Mouse (Mus musculus) heart, postnatal 0 days (tissue): ENCODE measurements at regions not wholly inside any gene's neighbourhood (a gene's known extent, or its start where the extent isn't known, plus 50 kb on each side); places are given as distances from the start of the nearest gene placed in this dataset.

Experiments
- ATAC-seq: fragments of 200-750 bp; cut with Nextera tagmentation; 2 replicates; pipeline ENCODE4 v1.8.0; 2017; ENCODE audit warnings: low read depth, moderate number of reproducible peaks, moderate library complexity; ENCODE audit not compliant: insufficient read depth
- DNase-seq: peaks from one replicate; pipeline ENCODE4 v3.0.0-alpha.2; 2016; ENCODE audit warnings: low spot score
- H3K27ac ChIP-seq: fragments of 300-500 bp; sonication (generic); 2 replicates; pipeline ENCODE4 v1.5.1; 2014; ENCODE audit warnings: low read depth, mild to moderate bottlenecking
- H3K27me3 ChIP-seq: fragments of 300-500 bp; sonication (generic); 2 replicates; pipeline ENCODE4 v1.6.1; 2014; ENCODE audit warnings: low read length, mixed read lengths; ENCODE audit not compliant: control insufficient read depth, insufficient read depth
- H3K36me3 ChIP-seq: fragments of 300-500 bp; sonication (generic); replicated peaks from 2 replicates; pipeline ENCODE4 v1.6.1; 2014; ENCODE audit warnings: low read length, mixed read lengths; ENCODE audit not compliant: control insufficient read depth, insufficient read depth
- H3K4me1 ChIP-seq: fragments of 300-500 bp; sonication (generic); 2 replicates; pipeline ENCODE4 v1.6.1; 2014; ENCODE audit warnings: antibody characterized with exemption; ENCODE audit not compliant: control insufficient read depth, insufficient read depth
- H3K4me2 ChIP-seq: fragments of 300-500 bp; sonication (generic); 2 replicates; pipeline ENCODE4 v1.6.1; 2014; ENCODE audit warnings: low read depth, mild to moderate bottlenecking, low read length, moderate library complexity
- H3K4me3 ChIP-seq: fragments of 300-500 bp; sonication (generic); 2 replicates; pipeline ENCODE4 v1.5.1; 2014; ENCODE audit warnings: low read depth, low read length
- H3K9ac ChIP-seq: fragments of 300-500 bp; sonication (generic); replicated peaks from 2 replicates; pipeline ENCODE4 v1.6.1; 2014; ENCODE audit warnings: low read depth, low read length, mixed read lengths
- H3K9me3 ChIP-seq: fragments of 300-500 bp; sonication (generic); replicated peaks from 2 replicates; pipeline ENCODE4 v1.6.1; 2016; ENCODE audit warnings: low read length; ENCODE audit not compliant: control insufficient read depth
- CTCF ChIP-seq: IDR thresholded peaks from 2 replicates; pipeline ENCODE4 v1.5.1; 2016; ENCODE audit warnings: antibody characterized with exemption, control low read depth, low read depth
- EP300 ChIP-seq: IDR thresholded peaks from 2 replicates; pipeline ENCODE4 v1.6.1; 2016; ENCODE audit warnings: antibody characterized with exemption, low read depth
- WGBS: fragments of 180-500 bp; shearing (Covaris S2); extraction: QIAGEN DNeasy Blood & Tissue Kit; methylation state at CpG from one replicate; pipeline ENCODE4 v1.1.7; 2014; 5-methylcytosine and 5-hydroxymethylcytosine counted together

DNA sequence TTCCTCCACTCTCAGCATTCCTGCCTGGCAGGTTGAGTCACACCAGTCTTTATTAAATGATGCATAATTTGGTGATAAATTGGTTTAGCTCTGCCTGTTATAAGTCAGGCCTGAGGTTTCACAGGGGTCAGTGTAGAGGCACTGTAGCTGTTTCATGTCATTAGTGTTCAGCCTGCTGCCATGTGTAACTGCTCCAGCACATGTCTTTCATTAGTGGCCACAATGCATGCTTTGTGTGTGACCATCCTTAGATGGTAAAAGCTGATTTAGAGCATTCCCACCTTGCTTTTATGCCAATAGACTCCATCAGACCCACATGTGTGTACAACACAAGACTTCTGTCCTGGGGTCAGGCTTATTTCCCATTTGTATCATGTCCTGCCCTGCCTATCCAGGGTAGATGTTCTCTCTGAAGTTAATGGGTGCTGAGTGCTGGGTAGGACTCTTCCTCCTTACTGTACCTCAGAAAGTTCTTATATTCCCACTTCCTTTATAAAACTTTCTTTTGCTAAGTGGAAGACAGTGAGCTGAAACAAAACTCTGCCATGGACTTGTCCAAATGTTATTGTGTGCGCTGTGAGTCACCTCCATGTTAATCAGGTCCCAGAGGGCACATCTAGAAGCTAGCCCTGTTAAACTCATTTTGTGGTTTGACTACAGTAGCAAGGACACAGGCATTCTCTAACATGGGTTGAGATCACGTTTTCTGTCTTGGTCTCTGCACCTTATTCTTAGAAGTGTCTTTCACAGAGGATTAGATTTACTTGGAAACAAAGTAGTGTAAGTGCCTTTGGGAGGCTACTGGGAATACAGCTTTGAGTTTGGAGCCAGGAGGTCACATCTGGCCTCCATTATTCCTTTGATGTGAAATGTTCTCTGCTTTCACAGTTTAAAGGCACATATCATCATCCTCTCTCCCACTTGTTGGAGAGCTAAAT lies 316.5 kb downstream of the Hace1 start:
- no peaks in the 10 kb centered on the region for H3K36me3 ChIP-seq
- H3K9me3 ChIP-seq = no peaks in the 10 kb centered on the region
- peaks cover 3% of the 10 kb centered on the region; the same call in 1 of the 2 replicates for H3K4me1 ChIP-seq
- no peak overlapping the region for H3K4me3 ChIP-seq
- ATAC-seq (no peak), DNase-seq (no peak)
- TF ChIP-seq EP300 (no peak), CTCF (no peak)
- H3K4me2 ChIP-seq = no peak overlapping the region
- H3K9ac ChIP-seq = no peak overlapping the region
- H3K27me3 ChIP-seq = no peaks in the 10 kb centered on the region
- no peak overlapping the region for H3K27ac ChIP-seq
- WGBS = 64% methylated on average over 2 of the region's 2 CpGs

DNA sequence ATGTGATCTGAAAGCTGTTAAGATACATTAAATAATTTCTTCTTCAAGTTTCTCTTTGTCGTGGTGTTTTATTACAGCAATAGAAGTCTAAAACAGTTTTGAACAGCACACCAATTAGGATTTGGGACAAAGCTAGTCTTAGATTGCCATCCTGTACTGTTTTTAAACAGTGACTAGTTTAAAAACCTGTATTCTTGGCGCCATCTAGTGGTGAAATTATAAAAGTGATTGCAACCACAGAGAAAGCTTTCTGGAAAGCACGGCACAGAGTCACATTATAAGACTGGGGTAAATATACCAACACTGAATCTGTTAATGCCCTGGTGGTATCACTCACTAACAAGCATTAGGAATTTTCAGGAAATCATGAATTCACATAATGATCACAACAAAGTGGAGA lies 339.3 kb downstream of the Hace1 start:
- Histone ChIP-seq H3K36me3 (no peaks in the 10 kb centered on the region), H3K4me3 (no peak overlapping the region), H3K4me2 (no peak overlapping the region), H3K27ac (no peak overlapping the region), H3K27me3 (no peaks in the 10 kb centered on the region), H3K9ac (no peak overlapping the region), H3K4me1 (no peaks in the 10 kb centered on the region), H3K9me3 (no peaks in the 10 kb centered on the region)
- 19% methylated on average over 3 of the region's 3 CpGs for whole genome bisulfite sequencing
- TF ChIP-seq EP300 (no peak), CTCF (peak; percentile 68)
- DNase-seq (peak; percentile 67), ATAC-seq (no peak)

DNA sequence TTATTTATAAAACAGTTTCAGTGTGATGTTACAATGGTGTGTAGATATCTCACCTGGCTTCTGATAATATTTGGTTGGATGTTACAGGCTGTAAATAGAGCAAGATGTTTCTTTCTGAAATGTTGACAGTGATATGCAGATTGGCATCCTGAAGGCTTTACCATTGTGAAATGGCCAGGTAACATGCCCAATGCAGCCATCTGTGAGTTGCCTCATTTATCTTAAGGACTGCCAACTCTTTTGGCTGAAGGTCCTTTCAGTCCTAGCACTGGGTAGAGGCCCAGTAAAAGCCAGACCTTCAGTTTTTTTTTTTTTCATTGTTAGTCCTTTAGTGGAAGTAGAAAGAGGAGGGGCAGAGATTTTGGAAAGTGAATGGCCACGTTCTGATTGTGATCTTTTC lies 348.1 kb downstream of the Hace1 start:
- no peak for ATAC-seq
- no peaks in the 10 kb centered on the region for H3K27me3 ChIP-seq

DNA sequence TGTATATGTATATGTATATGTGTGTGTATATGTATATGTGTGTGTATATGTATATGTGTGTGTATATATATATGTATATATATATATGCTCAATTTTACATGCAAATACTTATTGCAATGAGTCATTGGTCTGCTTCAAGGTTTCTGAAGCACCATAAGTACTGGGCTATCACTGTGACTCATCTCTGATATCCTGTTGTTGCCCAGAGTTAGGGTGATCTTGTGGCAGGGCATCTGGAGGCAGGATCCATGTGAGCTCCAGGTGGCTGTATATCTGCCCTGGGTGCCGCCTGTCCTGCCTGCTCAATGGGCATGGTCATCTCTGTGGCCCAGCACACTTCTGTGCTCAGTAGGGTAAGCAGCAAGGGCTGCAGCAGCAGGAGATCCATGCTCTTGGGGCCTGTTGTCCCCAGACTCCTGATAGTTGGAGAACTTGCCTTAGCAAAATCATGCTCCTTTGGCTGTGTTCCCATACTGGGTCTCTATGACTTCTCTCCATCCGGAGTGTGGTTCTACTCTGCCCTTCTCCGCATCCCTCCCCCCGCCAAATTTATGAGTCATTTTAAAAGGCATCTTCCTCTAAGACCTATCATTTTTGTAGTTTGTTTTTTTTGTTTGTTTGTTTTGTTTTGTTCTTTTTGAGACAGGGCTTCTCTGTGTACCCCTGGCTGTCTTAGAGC lies 356.1 kb downstream of the Hace1 start:
- no peaks in the 10 kb centered on the region for H3K36me3 ChIP-seq
- ATAC-seq (no peak), DNase-seq (no peak)
- H3K4me2 ChIP-seq = no peak overlapping the region
- H3K9ac ChIP-seq = no peak overlapping the region
- H3K9me3 ChIP-seq = no peaks in the 10 kb centered on the region
- H3K4me1 ChIP-seq = no peaks in the 10 kb centered on the region
- TF ChIP-seq CTCF = no peak
- no peak for TF ChIP-seq EP300
- H3K27me3 ChIP-seq = no peaks in the 10 kb centered on the region
- no peak overlapping the region for H3K27ac ChIP-seq
- 83% methylated on average over 4 of the region's 4 CpGs for WGBS
- no peak overlapping the region for H3K4me3 ChIP-seq

More for the DNA sequence above, 348.1 kb downstream of the Hace1 start:
- Histone ChIP-seq H3K27ac (no peak overlapping the region), H3K4me2 (no peak overlapping the region), H3K9me3 (no peaks in the 10 kb centered on the region), H3K9ac (no peak overlapping the region), H3K36me3 (no peaks in the 10 kb centered on the region), H3K4me3 (no peak overlapping the region), H3K4me1 (no peaks in the 10 kb centered on the region)
- 43% methylated on average over 1 of the region's 1 CpGs for WGBS
- DNase-seq = no peak
- TF ChIP-seq EP300 (no peak), CTCF (no peak)

DNA sequence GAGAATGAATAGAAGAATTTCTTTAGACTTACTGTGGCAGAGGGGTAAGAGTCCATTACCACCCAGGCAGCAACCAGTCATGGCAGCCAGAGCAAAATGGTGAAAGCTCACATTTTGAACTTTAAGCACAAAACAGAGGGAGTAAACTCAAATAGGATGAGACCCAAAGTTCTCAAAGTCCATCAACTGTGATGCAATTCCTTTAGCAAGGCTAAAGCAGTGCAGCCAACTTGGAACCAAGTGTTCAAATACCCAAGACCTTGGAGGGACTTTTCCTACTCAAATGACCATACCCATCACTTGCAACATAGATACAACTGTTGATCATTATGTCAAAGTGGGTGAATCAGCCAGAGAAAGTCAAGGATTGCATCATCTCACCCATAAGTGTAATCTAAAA lies 380.1 kb downstream of the Hace1 start:
- Histone ChIP-seq H3K9me3 (no peaks in the 10 kb centered on the region), H3K27me3 (no peaks in the 10 kb centered on the region), H3K4me2 (no peak overlapping the region), H3K27ac (no peak overlapping the region), H3K4me3 (no peak overlapping the region), H3K4me1 (no peaks in the 10 kb centered on the region), H3K36me3 (no peaks in the 10 kb centered on the region), H3K9ac (no peak overlapping the region)
- TF ChIP-seq EP300 = no peak
- ATAC-seq (no peak), DNase-seq (no peak)
